Mouse (Mus musculus) frontal cortex, postnatal 14 days (tissue): ENCODE measurements around the gene Gm8362.
"Not testable (repeated sequence)": the region's sequence is repeated elsewhere in the genome, so short reads cannot be mapped to it uniquely, and the experiment has no call there.

ENCODE experiments used
- DNase-seq, 2 experiments: peaks; one replicate each; pipeline ENCODE4 v3.0.0; 2022; ENCODE audit warnings: low spot score in 2 of 2

Gm8362 gene

DNA sequence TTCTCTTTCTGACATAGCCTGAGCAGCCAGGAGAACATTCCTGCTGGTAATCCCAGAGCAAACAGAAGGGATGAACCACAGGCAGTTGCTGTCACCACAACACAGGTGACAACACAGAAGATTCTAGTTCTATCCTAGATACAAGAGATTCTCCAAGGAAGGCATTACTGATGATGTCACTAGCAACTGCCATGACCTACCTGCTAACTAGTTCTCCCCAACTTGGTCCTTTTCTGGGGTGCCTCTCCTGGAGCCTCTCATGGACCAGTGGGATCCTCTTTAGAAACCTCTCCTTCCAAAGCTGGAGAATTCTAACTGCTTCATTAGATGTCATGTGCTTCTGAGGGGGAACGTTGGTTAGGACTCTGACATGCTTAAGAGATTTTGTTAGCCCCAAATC is at the start of gene Gm8362:
Gm8362 (minus strand) TSS at position 101 of the 400 bp plus-strand sequence.
- not testable (repeated sequence) for DNase-seq

DNA sequence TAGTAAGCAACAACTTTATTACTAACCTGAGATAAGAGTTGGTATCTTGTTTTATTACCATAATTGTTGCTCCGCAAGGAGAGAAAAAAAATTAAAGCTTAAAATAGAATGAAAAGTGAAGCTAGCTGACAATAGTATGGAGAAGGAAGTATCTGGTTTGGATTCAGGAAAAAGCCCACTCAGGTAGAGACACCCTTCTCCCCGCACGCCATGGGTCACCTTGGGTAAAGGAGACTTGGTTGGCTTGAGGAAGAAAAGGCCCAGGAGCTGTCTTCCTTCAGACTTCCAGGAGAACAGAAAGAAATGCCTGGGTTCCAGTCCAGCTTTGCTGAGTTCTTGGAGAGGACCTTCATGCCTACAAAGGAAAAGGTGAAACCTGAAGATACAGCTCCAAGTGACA is 49.1 kb upstream of the Gm8362 start:
- not testable (repeated sequence) for DNase-seq

DNA sequence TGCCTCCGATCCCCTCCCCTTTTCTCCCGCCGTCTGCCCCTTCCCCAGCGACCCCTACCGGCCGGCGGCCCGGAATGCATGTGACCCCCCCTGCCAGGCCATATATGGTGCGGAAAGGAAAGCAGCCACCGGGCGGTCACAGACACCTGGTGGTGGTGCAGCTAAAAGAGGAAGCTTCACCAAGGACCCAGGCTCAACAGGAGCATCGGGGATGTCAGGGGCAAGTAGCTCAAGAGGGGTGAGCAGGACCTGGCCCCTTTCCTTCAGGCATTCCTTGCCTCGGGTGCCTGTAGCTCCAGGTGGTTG is 17.0 kb downstream of the Gm8362 start:
- DNase-seq: peak in 1 of 2 experiments; percentile 3

DNA sequence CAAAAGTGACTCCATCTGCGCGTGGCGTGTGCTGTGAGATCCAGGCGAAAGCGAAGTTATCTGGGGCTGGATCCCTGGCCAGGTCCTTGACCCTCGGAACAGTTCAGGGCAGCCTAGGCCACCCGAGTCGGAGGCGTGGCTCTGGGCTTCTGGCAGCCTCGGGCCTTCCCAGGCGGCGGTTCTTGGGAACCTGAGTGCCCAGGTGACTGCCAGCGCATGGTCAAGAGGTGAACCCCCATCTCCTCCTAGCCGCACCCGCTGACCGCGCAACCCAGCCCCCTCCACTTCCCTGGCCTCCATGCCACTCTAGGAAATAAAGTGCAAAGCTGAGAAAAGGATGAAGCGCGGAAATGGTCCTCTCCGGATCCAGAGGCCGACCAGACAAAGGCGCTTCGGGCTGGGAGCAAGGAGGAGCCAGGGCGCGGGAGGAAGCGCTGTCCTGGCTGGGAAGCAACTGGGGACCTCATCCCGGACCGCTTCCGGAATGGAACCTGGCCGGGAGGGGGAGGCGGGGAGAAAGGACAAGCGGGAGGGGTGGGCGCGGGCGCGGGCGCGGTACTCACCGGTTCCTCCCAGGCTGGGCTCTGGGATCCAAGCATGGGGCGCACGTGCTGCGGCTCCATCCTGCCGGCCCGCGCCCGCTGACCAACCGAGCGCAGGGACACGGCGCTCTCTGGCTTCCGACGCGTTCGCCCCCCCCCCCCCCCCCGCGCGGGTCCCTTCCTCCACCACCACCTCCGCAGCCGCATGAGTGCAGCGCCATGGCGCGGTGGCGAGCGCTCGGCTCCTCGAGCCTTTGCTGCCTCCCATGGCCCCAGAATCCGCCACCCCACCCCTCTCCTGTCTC is 17.6 kb downstream of the Gm8362 start:
- peak; percentile 2 to 3 for DNase-seq

DNA sequence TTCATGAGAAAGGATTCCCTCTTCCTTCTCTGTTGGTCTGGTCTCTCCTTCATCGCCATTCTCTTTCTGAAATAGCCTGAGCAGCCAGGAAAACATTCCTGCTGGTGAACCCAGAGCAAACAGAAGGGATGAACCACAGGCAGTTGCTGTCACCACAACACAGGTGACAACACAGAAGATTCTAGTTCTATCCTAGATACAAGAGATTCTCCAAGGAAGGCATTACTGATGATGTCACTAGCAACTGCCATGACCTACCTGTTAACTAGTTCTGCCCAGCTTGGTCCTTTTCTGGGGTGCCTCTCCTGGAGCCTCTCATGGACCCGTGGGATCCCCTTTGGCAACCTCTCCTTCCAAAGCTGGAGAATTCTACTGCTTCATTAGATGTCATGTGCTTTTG is 32.0 kb downstream of the Gm8362 start, which contains the start of gene Gm3636:
Gm3636 (minus strand) TSS at position 101 of the 400 bp plus-strand sequence.
- DNase-seq: not testable (repeated sequence)

DNA sequence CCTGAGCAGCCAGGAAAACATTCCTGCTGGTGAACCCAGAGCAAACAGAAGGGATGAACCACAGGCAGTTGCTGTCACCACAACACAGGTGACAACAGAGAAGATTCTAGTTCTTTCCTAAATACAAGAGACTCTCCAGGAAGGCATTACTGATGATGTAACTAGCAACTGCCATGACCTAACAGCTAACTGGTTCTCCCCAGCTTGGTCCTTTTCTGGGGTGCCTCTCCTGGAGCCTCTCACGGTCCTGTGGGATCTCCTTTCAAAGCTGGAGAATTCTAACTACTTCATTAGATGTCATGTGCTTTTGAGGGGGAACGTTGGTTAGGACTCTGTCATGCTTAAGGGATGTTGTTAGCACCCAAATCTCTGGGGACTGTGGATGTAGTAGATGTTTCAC is 54.1 kb downstream of the Gm8362 start, which contains the start of gene Gm8050:
Gm8050 (minus strand) TSS at position 101 of the 400 bp plus-strand sequence.
- not testable (repeated sequence) for DNase-seq
